Mouse (Mus musculus) common myeloid progenitor, adult 5-6 weeks (primary cell): ENCODE data around the gene Stox2. TPM values are rescaled to one million over a fixed set of nuclear protein-coding genes. Genes with fewer than 3 reads are reported as not detected.

Experiments used
- ATAC-seq: replicated peaks from 2 replicates; pipeline ENCODE4 v1.8.0; 2016; ENCODE audit warnings: low read depth, mild to moderate bottlenecking, moderate TSS enrichment, inconsistent platforms; ENCODE audit not compliant: poor library complexity, severe bottlenecking
- total RNA-seq: library from RNA; stranded (forward); fragments of 200-1000, 187-1606 nt; gene quantifications from 2 replicates; pipeline ENCODE4 v1.2.3, GENCODE M21; 2017

Gene Stox2
- total RNA-seq, 1 experiment from 2014 or later: 0.87 TPM

DNA sequence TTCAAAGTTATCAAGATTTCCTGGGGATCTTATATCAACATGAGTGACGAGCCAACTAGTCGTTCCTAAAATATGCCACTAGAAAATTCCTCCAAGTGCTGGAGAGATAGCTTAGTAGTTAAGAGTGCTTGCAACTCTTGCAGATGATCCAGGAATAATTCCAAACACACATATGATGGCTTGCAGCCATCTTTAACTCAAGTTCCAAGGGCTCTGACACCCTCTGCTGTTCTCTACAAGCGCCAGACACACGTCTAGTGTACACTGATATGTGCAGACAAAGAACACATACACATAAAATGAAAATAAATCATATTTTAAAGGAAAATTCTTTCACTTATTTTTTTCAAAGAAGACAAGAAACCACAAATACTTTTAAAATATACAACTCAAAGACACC, 237.9 kb downstream of the Stox2 start:
- no peak for ATAC-seq

DNA sequence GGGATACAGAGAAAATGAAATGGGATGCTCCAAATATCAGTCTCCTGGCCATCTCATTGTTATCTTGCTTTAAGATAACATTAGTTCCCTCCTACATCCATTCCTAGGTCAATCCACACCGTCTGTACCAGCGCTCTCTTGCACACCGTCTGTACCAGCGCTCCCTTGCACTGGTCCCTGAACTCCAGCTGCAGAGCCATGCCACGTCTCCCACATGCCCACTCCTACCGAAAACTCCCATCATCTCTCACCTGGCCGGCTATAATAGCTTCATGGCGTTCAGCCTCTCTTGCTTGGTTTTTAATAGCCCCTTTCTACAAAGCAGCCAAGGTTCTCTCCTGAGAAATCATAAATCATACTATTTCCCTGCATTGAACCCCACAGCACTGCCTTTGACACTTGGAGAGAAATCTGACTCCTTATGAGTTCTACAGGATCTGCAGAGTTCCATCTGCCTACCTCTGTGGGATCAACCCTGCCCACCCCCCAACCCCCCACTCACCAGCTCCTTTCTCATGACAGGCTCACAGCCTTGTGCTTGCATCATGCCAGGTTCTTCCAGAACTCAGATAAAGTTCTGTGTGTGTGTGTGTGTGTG, 239.4 kb downstream of the Stox2 start:
- ATAC-seq: no peak

DNA sequence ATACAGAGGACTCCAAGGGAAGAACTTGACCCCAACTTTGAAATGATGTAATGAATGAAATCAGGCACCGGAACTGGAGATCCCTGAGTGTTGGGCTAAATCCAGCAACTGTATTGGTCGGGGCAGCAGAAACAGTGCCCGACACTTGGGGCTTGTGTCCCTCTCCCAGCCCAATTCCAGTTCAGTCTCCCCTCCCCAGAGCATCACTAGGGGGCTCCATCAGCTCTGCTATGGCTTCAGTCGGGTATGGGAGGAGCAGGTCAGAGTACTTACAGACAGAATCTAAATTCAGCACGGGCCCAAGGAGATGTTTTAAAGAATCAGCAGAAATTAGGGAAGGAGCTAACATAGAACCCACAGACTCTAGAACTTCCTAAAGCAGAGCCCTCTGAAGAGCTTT, 240.7 kb downstream of the Stox2 start:
- no peak for ATAC-seq

DNA sequence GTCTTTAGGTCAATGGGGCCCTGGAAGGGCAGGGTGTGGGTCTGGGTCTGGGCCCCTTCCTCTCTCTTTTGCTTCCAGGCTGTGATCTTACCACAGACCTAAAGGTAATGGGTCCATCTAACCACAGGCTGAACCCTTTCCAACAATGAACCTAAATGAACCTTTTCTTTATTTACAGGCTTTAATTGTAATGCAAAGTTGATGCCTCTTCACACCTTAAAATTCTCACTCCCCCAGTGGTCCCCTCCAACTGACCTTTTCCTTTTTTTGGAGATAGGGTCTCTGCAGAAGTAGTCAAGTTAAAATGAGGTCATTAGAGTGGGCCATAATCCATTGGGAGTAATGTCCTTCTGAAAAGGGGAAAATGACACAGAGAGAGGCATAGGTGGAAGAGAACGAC, 249.8 kb downstream of the Stox2 start:
- ATAC-seq: no peak

DNA sequence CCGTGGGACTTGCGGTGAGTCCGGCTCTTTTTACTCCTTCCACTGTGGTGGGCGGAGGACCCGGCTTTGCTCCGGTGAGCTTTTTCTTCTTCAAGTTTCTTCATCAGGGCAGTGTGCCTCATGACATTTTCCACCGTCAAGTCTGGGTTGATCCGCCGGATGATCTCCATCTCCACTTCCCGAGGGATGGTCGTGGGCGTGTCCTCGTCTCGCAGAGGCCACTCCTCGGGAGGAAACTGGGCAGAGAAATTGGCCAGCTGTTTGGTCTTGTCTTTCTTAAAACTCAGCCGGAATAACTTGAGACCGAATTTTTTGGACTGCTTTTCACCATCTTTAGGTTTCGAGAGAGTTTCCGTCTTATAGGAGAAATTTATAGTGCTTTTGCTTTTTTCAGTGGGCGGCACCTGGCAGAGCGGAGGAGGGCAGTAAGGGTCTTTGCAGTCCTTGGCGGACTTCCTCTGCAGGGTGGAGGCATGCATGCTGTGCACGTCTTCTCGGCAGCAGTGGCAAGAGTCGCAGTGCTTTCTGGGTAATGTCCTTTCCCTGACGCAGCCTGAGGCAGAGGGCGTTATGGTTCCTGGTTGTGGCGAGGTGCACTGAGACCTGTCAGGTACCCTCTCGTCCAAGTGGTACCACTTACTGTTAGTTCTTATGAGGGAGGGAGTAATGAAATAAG, 252.7 kb downstream of the Stox2 start:
- ATAC-seq: no peak

DNA sequence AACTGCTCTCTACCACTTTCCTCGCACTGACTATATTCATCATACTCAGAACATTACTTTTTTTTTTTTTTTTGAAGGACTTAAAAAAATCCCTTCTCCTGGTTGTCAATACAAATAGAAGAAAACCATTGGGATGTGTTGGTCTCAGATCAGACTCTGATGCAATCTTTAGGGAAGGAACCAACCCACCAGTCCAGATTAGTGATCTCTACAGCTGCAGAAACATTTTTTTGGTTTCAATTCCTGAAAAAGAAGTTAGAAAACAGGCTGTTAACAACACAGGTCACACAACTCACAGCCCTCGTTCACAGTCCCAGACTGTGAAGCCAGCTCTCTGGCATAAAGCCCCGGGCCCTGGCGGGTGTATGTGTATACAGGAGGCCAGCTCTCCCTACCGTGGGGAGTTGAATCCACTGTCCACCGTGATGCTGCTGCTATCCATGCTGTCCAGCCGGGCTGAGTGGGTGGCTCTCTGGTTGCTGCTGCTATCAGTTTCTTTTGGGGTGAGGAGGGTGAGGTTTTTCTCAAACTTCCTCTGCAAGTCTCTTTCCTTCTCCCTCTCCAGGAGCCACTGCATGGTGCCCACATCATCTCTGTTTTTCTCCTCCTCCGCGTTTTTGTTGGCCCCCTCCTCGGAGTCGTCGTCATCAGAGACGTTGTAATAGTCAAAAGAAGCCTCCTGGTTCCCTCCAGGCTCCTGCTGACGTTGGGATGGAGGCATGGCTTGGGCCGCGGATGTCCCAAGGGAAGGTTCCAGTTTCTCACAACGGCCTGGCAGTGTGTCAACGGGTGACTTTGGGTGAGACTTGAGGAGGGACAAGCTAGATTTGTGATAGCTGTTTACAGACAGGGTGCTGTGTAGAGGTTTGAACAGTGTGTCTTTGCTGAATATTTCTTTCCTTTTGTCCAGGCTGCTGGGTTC, 254.5 kb downstream of the Stox2 start:
- ATAC-seq: peak; percentile 77

DNA sequence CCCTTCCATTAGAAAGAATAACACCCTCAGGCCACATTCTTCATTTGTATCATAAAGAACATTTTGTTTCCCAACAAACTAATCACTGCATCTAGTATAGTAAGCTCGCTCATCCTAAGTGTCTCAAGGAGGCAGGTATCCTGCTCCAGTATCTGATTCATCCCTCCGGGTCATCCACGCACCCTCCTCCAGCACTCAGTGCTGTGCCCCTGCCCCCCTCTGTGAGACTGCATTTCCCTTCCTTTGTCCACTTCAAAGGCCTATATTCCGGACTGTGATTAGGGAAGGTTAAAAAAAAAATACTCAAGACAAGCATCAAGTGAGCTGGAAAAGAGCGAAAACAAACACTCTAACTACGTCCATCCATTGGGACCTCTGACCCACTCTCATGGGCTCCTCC, 260.8 kb downstream of the Stox2 start:
- ATAC-seq: no peak

DNA sequence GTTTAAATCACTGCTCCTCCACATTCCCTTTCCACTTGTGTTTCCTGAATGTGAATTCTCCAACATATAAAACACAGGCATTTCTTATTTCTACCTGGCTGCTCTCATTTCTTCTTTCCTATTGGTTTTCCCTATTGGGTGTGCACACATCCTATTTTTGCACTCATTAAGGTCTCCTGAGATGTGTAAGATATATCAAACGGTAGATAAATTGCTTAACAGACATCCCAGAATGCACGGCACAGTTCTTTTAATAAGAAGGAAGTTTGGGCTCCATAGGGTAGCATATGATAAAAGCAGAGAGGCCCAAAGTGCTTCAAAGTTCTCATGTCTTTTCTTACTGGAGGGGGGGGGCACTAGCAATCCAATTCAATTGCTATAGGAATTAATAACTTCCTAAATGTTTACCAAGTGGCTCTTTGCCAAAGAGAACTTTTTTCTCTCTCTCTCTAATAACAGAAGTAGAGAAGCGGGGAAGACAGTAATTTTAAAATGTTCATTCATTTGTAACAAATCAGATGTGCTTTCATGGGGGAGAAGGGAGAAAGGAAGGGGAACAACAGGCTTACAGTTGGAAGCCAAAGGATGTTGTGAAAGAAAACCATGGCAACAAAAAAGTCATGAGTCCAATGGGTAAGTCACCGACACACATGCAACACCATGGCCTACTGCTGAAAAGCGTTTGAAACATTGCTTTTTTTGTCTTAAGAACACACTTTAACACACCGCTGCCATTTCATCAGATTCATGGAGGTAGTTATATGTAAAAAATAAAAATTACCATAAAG, 263.2 kb downstream of the Stox2 start:
- ATAC-seq: peak; percentile 50; the same call in 1 of the 2 replicates

DNA sequence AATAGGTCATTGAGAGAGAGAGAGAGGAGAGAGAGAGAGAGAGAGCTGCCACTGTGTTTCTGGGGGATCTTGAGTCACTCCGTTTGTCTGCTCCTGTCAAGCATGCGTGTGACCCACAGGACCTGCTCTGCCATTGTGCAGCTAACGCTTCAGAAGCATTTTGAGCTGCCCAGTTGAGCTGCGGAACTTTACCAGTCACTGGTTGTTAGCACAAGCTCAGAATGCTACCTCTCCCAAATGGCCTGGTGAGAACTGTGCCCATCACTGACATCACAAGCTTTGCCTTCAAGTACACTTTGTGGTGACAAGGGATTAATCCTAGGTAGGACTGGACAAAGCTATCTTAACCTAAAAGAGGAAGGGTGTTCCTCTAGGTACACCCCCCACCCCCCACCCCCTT, 263.9 kb downstream of the Stox2 start:
- no peak for ATAC-seq

DNA sequence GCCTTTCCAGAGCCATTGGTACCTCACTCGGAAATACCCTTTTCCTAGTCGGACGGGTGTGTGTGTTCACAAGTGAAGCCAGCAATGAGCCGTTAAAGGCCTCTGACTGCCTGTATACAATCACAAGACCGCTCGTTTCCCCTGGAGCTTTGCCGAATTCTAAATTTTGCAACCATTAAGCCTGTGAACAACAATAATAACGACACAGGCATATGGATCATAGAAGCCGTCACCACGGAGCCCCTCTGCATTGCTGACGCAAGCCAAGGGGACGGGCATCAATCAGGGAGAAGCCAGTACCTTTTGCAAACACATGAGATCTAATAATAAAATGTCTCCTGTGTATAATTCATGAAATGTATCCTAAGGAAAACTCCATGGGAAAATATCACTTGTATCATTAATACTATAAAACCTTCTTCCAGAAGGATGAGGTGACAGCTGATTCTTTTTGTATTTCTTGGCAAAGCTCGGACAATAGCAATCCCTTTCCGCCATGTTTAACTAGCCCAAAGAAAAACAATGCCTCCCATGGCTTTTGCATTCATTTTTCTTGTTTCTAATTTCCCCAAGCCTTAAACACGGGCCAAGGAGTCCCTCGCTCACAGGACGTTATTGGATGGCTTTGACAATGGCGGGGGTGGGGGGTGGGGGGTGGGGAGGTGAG, 265.0 kb downstream of the Stox2 start:
- ATAC-seq: no peak

DNA sequence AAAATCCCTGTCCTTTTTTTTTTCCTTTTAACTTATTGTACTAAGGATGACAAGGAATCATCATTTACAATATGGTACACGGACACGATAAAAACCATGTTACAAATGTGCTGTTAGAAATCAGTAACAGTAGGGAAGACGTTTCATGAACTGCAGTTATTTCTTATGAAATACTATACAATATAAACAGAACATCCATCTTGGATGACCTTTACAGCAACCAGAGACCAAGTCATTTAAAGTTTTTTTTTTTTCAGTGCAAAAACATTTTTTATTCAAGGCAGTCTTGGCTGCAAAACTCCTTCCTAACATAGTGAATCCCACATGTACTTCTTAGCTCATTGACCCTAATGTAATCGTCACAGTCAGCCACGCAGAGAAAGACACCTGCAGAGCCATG, 266.0 kb downstream of the Stox2 start:
- ATAC-seq: no peak

DNA sequence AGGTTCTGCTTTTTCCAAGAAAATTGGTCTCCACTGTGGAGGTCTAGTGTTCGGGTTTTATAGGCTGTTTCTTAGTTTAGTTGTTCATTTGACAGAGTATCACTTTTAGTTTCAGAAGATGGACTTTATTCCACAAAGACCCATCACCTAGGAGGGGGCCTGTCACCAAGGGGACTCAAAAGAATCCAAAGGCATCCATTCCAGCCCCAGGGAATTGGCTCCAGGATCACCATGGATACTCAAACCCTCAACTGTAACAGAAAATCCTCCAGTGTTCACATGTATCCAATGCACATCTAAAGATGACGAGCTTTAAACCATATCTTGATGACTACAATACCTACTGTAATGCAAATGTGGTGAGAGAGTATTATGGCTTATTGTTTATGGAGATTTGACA, 267.4 kb downstream of the Stox2 start:
- ATAC-seq: no peak

DNA sequence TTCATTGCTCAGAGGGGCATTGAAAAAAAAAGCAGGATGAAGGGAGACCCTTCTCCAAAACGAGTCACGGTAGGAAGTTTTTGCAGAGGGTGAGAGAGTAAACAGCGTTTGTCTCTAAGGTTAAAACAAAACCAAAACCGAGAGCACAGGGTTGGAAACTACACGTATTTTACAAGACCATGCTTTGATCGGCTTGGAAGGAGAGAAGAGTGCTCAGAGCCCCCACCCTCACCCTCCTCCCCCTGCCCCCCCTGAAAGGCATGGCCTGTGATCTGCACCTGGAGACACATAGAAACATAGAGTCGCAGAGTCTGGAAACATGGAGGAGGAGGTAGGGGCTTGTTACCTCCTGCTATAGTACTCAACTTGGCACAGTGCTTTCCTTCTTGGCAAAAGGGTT, 272.3 kb downstream of the Stox2 start:
- ATAC-seq: no peak

DNA sequence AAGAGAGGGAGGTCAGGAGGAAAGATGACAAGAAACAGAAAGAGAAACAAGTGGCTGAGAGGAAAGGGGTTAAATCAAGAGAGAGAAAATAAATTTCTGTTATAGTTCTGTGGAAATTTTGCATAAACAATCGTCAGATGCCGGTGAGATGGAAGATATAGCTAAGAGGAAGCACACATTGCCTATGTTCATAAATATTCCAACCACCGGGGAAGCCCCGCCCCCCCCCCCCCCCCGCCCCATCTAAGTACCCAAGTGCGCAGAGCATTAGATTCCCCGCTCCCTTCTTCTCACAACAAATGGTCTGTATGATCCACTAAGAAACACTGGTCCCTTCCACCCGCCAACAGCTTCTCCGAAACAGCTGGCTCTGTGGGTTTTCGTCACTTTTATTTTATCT, 273.3 kb downstream of the Stox2 start:
- ATAC-seq: peak; percentile 56; the same call in 1 of the 2 replicates

DNA sequence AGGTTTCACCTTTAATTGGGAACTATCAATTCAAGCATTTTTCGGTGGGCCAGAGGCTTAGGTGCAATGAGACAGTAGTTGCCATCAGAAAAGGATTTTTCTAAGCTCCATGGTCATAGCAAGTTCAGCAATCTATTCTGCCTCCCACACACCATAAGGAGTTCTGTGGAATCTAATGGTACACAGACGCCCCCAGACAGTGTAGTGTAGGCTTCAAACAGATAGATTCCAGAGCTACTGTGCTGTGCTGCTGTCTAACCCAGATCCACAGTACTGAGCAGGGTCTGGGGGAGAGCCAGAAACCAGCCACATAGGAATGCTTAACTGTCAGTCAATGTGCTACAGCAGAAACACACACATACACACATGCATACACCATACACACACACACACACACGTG, 285.5 kb downstream of the Stox2 start:
- no peak for ATAC-seq

DNA sequence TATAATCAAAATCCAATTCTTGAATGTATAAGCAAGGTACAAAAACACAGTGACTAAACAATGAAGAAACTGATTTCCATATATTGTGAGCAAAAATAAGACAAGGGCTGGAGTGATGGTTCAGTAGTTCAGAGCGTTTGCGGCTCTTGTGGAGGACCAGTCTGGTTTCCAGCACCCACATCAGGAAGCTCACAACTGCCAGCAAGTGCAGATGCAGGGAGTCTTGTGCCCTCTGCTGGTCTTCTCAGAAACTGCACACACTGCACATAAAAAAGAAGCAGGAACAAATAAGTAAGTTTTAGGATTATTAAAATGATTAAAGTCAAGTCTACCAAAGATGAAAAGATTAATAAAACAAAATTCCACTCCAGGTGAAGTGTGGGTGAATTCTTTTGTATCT, 291.6 kb downstream of the Stox2 start:
- ATAC-seq: no peak

DNA sequence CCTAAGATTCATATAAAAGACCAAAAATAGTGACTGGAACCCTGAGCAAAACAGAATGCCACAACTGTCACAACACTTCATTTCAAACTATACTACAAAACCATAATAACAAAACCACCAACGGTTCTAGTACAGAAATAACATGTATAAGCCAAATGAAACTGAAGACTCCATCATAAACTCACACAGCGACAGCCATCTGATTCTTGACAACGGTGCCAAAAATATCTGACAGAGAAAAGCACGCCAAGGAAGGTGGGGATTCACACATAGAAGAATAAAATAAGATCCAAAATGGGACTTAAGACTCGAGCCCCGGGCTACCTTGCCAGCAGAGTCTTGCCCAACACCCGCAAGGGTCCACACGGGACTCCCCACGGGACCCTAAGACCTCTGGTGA, 300.9 kb downstream of the Stox2 start:
- no peak for ATAC-seq

DNA sequence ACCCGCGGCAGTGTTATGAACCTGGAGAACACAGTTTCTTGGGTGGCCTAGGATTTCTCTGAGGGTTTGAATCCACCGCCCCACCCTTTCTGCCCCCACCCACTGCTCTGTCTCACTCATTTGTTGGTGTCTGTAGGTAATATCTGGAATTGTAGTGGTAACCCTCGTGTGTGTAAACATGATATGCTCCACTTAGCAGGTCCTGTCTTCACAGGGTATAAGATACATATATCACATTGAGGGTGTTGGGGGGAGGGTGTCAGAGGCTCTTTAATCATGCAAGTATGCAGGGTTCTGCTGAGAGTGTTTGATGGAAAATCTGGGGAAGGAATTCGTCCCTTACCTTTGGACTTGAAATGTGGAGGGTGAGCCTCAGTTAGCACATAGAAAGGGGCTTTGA, 310.1 kb downstream of the Stox2 start:
- ATAC-seq: no peak

DNA sequence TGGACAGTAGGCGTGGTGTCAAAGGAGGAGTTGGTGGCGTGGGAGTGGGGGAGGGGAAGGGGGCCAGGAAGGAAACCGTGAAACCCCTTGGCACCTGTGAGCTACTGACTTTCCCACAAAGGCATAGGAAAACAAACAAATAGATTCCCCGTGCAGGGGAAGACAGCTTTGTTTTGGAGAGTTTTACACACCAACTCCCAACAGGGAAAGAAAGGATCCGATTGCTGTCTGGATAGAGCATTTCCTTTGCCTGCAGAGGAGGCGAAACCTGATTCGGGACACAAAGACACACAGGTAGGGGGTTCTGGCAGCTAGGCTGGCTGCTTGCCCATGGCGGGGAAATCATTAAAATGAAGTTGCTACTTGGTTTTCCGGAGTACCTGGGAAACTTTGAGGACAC, 310.6 kb downstream of the Stox2 start:
- ATAC-seq: no peak

DNA sequence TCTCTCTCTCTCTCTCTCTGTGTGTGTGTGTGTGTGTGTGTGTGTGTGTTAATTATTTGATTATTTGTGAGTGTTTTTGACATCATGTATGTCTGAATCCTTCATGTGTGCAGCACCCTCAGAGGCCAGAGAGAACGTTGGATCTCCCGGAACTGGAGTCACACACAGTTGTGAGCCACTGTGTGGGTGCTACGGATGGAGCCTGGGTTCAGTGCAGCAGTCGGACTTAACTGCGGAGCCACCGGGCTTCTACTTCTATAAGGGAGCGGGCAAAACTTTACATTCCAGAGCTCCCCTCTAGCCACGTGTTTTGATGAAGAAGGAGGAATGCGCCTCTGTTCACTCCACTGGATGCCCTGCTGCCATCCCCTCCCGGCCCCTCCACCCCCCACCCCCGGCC, 311.4 kb downstream of the Stox2 start:
- no peak for ATAC-seq
